10 mouse cellular contexts compared by ENCODE assay signal in genomic region chr17:12996345-12996744, GRCm38 (mm10). TPM values are rescaled to one million over a fixed set of nuclear protein-coding genes. Genes with fewer than 3 reads are reported as not detected.
DNase-seq lines count a peak whose midpoint lies in the region; ATAC-seq and TF ChIP-seq lines count a peak whose summit lies in the region.
"Had no signal": no experiment of that assay in that cellular context is flagged by ENCODE, and none has a peak within 500 bp of the region (broad histone marks: within the 10 kb centered on the region; RNA-seq: fewer than 3 reads in every experiment).

No protein-coding gene starts in this region.

- H3K9ac ChIP-seq in lung, postnatal 0 days (replicated peaks; ENCODE audit: low read depth): no peak overlapping the region
- H3K9ac ChIP-seq: hindbrain, embryonic 15.5 days had no signal

- H3K27ac ChIP-seq in lung, postnatal 0 days (ENCODE audit: low read length): no peak overlapping the region
- H3K27ac ChIP-seq in thymus, adult 2 months (ENCODE audit: control insufficient read depth, insufficient read depth, low read length): no peak overlapping the region
- H3K27ac ChIP-seq: hindbrain, embryonic 15.5 days had no signal

- 12% methylated on average over 3 of the region's 3 CpGs for WGBS in lung, postnatal 0 days
- 21% methylated on average over 3 of the region's 3 CpGs for WGBS in thymus, adult 2 months

- no peak overlapping the region for H3K4me3 ChIP-seq in lung, postnatal 0 days (ENCODE audit: low read depth, low read length)
- H3K4me3 ChIP-seq in thymus, adult 2 months (ENCODE audit: control insufficient read depth, insufficient read depth, low read length): no peak overlapping the region
- H3K4me3 ChIP-seq: hindbrain, embryonic 15.5 days; myocyte had no signal

- no peak for TF ChIP-seq EP300 in lung, postnatal 0 days (IDR thresholded peaks at IDR 0.05)

- no peak for ATAC-seq in lung, postnatal 0 days

- H3K4me1 ChIP-seq in lung, postnatal 0 days (ENCODE audit: insufficient read depth, low read depth, low read length): no peaks in the 10 kb centered on the region
- H3K4me1 ChIP-seq in thymus, adult 2 months (replicated peaks; ENCODE audit: control insufficient read depth, insufficient read depth, low read length): no peaks in the 10 kb centered on the region

- no peaks in the 10 kb centered on the region for H3K9me3 ChIP-seq in lung, postnatal 0 days (ENCODE audit: low read length)
- H3K9me3 ChIP-seq: hindbrain, embryonic 15.5 days had no signal

- peak; percentile 28 for DNase-seq in gastrocnemius, adult 18-20 months (ENCODE audit: low spot score)
- DNase-seq in gastrocnemius, adult 8-10 months (ENCODE audit: low spot score in 2 of 2): no peak
- peak; percentile 49 for DNase-seq in ovary, postnatal 36 days (ENCODE audit: low spot score)
- DNase-seq in ovary, adult 18-20 months (ENCODE audit: low spot score): no peak
- peak; percentile 78 for DNase-seq in cerebellum, adult 9-10 months
- peak; percentile 75 for DNase-seq in induced T-regulatory cell, adult 2 months (ENCODE audit: low read depth)
- DNase-seq in lung, postnatal 0 days (ENCODE audit: low spot score): peak; percentile 77
- peak; percentile 60 for DNase-seq in thymus, adult 2 months

- TF ChIP-seq CTCF in lung, postnatal 0 days (IDR thresholded peaks at IDR 0.05): peak; percentile 79
- no peak for TF ChIP-seq CTCF in thymus, adult 2 months (IDR thresholded peaks at IDR 0.05; ENCODE audit: borderline replicate concordance, control insufficient read depth, extremely low read depth, insufficient read depth, low read length, poor library complexity)

- TF ChIP-seq POLR2A in thymus, adult 2 months (IDR thresholded peaks at IDR 0.05; ENCODE audit: control insufficient read depth, extremely low read depth, insufficient read depth, low read length, poor library complexity): no peak

- H3K4me2 ChIP-seq in lung, postnatal 0 days (replicated peaks; ENCODE audit: low read depth, low read length): no peak overlapping the region
- H3K4me2 ChIP-seq: hindbrain, embryonic 15.5 days had no signal

- H3K27me3 ChIP-seq in lung, postnatal 0 days (replicated peaks; ENCODE audit: insufficient read depth, low read length): no peaks in the 10 kb centered on the region
- H3K27me3 ChIP-seq in thymus, adult 2 months (ENCODE audit: control insufficient read depth, insufficient read depth, low read length): no peaks in the 10 kb centered on the region
- H3K27me3 ChIP-seq: hindbrain, embryonic 15.5 days had no signal

- no peaks in the 10 kb centered on the region for H3K36me3 ChIP-seq in lung, postnatal 0 days (ENCODE audit: insufficient read depth, low read length)
- H3K36me3 ChIP-seq in thymus, adult 2 months (ENCODE audit: control insufficient read depth, insufficient read depth, low read length): no peaks in the 10 kb centered on the region
- H3K36me3 ChIP-seq: hindbrain, embryonic 15.5 days had no signal

RNA-seq across cellular contexts. Expression of gene Wtap, which starts 2.4 kb away (rescaled TPM):
- total RNA-seq in gastrocnemius, adult 18-20 months (2021): 10 to 100 TPM; 24.2 to 25.7 TPM
- 10 to 100 TPM; 22.5 to 28.0 (median 26.2) TPM for total RNA-seq in gastrocnemius, adult 8-10 months (2022)
- 127 and 131 TPM in 2 replicates for polyA plus RNA-seq in lung, postnatal 0 days (2015; fragmentation: Nextera tagmentation; extraction: Ambion mirVana)
- polyA plus RNA-seq in thymus, adult 2 months (2012; rRNA removed): 31.1 and 31.2 TPM in 2 replicates

RNA-seq across cellular contexts. Expression of gene Sod2, which starts 10.3 kb away (rescaled TPM):
- 100 to 1,000 TPM; 418 to 433 TPM for total RNA-seq in gastrocnemius, adult 18-20 months (2021)
- total RNA-seq in gastrocnemius, adult 8-10 months (2022): 100 to 1,000 TPM; 386 to 415 (median 402) TPM
- 195 and 289 TPM in 2 replicates for polyA plus RNA-seq in lung, postnatal 0 days (2015; fragmentation: Nextera tagmentation; extraction: Ambion mirVana)
- polyA plus RNA-seq in thymus, adult 2 months (2012; rRNA removed): 256 and 263 TPM in 2 replicates

RNA-seq across cellular contexts. Expression of gene Acat2, which starts 35.8 kb away (rescaled TPM):
- total RNA-seq in gastrocnemius, adult 18-20 months (2021): 1 to 10 TPM; 3.0 to 3.1 TPM
- total RNA-seq in gastrocnemius, adult 8-10 months (2022): 1 to 10 TPM; 3.9 to 4.8 (median 4.3) TPM
- polyA plus RNA-seq in lung, postnatal 0 days (2015; fragmentation: Nextera tagmentation; extraction: Ambion mirVana): 42.8 and 46.0 TPM in 2 replicates
- 13.1 and 20.6 TPM in 2 replicates for polyA plus RNA-seq in thymus, adult 2 months (2012; rRNA removed)

RNA-seq across cellular contexts. Expression of gene Gpr31b, which starts 55.8 kb away (rescaled TPM):
- total RNA-seq in gastrocnemius, adult 18-20 months (2021): not detected
- not detected for total RNA-seq in gastrocnemius, adult 8-10 months (2022)
- not detected in 2 replicates for polyA plus RNA-seq in lung, postnatal 0 days (2015; fragmentation: Nextera tagmentation; extraction: Ambion mirVana)
- 0.16 and 0.36 TPM in 2 replicates for polyA plus RNA-seq in thymus, adult 2 months (2012; rRNA removed)
- polyA plus RNA-seq: myocyte had no signal

RNA-seq across cellular contexts. Expression of gene Acat3, which starts 55.9 kb away (rescaled TPM):
- total RNA-seq in gastrocnemius, adult 18-20 months (2021): not detected
- not detected for total RNA-seq in gastrocnemius, adult 8-10 months (2022)
- 0.21 and 0.39 TPM in 2 replicates for polyA plus RNA-seq in lung, postnatal 0 days (2015; fragmentation: Nextera tagmentation; extraction: Ambion mirVana)
- 0.19 and 0.37 TPM in 2 replicates for polyA plus RNA-seq in thymus, adult 2 months (2012; rRNA removed)

Comparison
In these comparisons a context has a peak if more than half of its experiments do, and no peak if none do; other contexts are left out.
1. DNase-seq: peak in gastrocnemius, adult 18-20 months (single experiment), ovary, postnatal 36 days (single experiment), cerebellum, adult 9-10 months (single experiment), induced T-regulatory cell, adult 2 months (single experiment), lung, postnatal 0 days (single experiment) and thymus, adult 2 months (single experiment); none in gastrocnemius, adult 8-10 months (0 of 2) and ovary, adult 18-20 months (single experiment).